Mouse (Mus musculus) G1E (cell line): ENCODE measurements at regions not wholly inside any gene's neighbourhood (a gene's known extent, or its start where the extent isn't known, plus 50 kb on each side); places are given as distances from the start of the nearest gene placed in this dataset.

Source experiments
- ATAC-seq: 2 replicates; pipeline ENCODE4 v1.8.0; 2016; ENCODE audit warnings: mild to moderate bottlenecking; ENCODE audit not compliant: insufficient number of reproducible peaks, poor library complexity, low FRiP score, severe bottlenecking; ENCODE audit errors: extremely low read depth
- DNase-seq: peaks from one replicate; pipeline ENCODE4 v3.0.0; 2012; ENCODE audit warnings: low spot score
- H3K27me3 ChIP-seq: 2 replicates; pipeline ENCODE4 v1.6.1; 2012; ENCODE audit warnings: mild to moderate bottlenecking, low read length, inconsistent platforms; ENCODE audit not compliant: insufficient read depth
- H3K36me3 ChIP-seq: replicated peaks from 2 replicates; pipeline ENCODE3; 2012; ENCODE audit warnings: mild to moderate bottlenecking, inconsistent platforms
- H3K4me1 ChIP-seq: 2 replicates; pipeline ENCODE4 v1.6.1; 2012; ENCODE audit warnings: low read depth, low read length, inconsistent platforms, mixed read lengths; ENCODE audit not compliant: insufficient read depth
- H3K4me3 ChIP-seq: 2 replicates; pipeline ENCODE4 v1.5.1; 2012; ENCODE audit warnings: low read depth, mild to moderate bottlenecking, inconsistent platforms, low read length, moderate library complexity, mixed read lengths
- H3K9me3 ChIP-seq: replicated peaks from 2 replicates; pipeline ENCODE4 v1.6.1; 2012; ENCODE audit warnings: inconsistent platforms
- CTCF ChIP-seq: IDR thresholded peaks from 2 replicates; pipeline ENCODE4 v1.5.1; 2012; ENCODE audit warnings: low read depth, low read length, inconsistent platforms, mixed read lengths
- GATA1 ChIP-seq: IDR thresholded peaks from 2 replicates; pipeline ENCODE4 v1.6.1; 2012; ENCODE audit warnings: borderline replicate concordance, low read length, inconsistent platforms, mixed read lengths
- GATA2 ChIP-seq: IDR thresholded peaks from 2 replicates; pipeline ENCODE4 v1.6.1; 2012; ENCODE audit warnings: low read depth, low read length, inconsistent platforms, borderline replicate concordance
- POLR2AphosphoS5 ChIP-seq: IDR thresholded peaks from 2 replicates; pipeline ENCODE4 v1.6.1; 2012; ENCODE audit warnings: low read depth, low read length, inconsistent platforms; ENCODE audit not compliant: insufficient replicate concordance
- TAL1 ChIP-seq: conservative IDR thresholded peaks from 2 replicates; pipeline ENCODE4 v1.6.1; 2012; ENCODE audit warnings: low read depth, low read length, inconsistent platforms, mixed read lengths

DNA sequence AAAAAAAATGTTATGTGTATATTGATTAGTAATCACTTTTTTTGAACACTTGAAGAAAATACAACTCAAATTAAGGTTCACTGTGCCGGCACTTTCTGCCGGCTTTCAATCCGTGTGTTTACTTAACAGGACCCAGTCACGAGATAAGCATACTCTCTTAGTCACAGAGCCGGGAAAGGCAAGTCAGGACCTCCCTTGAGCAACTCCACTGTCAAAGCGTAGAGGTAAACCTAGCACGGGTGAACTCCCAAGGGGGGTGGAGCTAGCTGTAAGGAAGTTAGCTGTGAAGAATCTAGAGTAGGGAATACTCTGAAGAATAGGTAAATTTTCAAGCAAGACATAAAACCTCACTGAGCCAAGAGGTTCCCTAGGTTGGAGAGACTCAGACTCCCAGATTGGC is 164.0 kb upstream of the Lnx1 start:
- Histone ChIP-seq H3K4me3 (no peak overlapping the region), H3K27me3 (peaks cover 41% of the 10 kb centered on the region), H3K36me3 (no peaks in the 10 kb centered on the region), H3K9me3 (no peaks in the 10 kb centered on the region), H3K4me1 (peaks cover 10% of the 10 kb centered on the region)
- no peak for DNase-seq
- no peak for ATAC-seq
- TF ChIP-seq GATA1 = no peak
- TF ChIP-seq TAL1 = no peak
- no peak for TF ChIP-seq CTCF
- no peak for TF ChIP-seq POLR2AphosphoS5
- TF ChIP-seq GATA2 = no peak

GRCm38 (mm10) chr5:74865446-74865845 is 162.7 kb upstream of the Lnx1 start:
- no peak overlapping the region for H3K4me3 ChIP-seq
- DNase-seq (no peak), ATAC-seq (no peak)
- no peaks in the 10 kb centered on the region for H3K9me3 ChIP-seq
- H3K27me3 ChIP-seq = peaks cover 37% of the 10 kb centered on the region
- 0 out of 2 replicates have a peak, but pooled peaks cover 4% of the 10 kb centered on the region for H3K4me1 ChIP-seq
- H3K36me3 ChIP-seq = no peaks in the 10 kb centered on the region
- TF ChIP-seq POLR2AphosphoS5 (no peak), CTCF (no peak), TAL1 (no peak), GATA2 (no peak), GATA1 (no peak)

- Histone ChIP-seq H3K4me3 (no peak overlapping the region), H3K9me3 (no peaks in the 10 kb centered on the region), H3K36me3 (no peaks in the 10 kb centered on the region), H3K27me3 (peaks cover 39% of the 10 kb centered on the region), H3K4me1 (0 out of 2 replicates have a peak, but pooled peaks cover 4% of the 10 kb centered on the region)
- ATAC-seq (no peak), DNase-seq (no peak)
- TF ChIP-seq GATA2 (no peak), CTCF (no peak), GATA1 (no peak), POLR2AphosphoS5 (no peak), TAL1 (no peak)
Observed at GRCm38 (mm10) chr5:74864540-74865157, 161.9 kb upstream of the Lnx1 start.

- DNase-seq (no peak), ATAC-seq (no peak)
- Histone ChIP-seq H3K36me3 (no peaks in the 10 kb centered on the region), H3K4me3 (no peak overlapping the region), H3K4me1 (no peaks in the 10 kb centered on the region), H3K9me3 (no peaks in the 10 kb centered on the region), H3K27me3 (peaks cover 36% of the 10 kb centered on the region)
- no peak for TF ChIP-seq GATA2
- no peak for TF ChIP-seq CTCF
- TF ChIP-seq GATA1 = no peak
- no peak for TF ChIP-seq TAL1
- no peak for TF ChIP-seq POLR2AphosphoS5
Observed at GRCm38 (mm10) chr5:74861297-74861696, 158.6 kb upstream of the Lnx1 start.

- H3K9me3 ChIP-seq = no peaks in the 10 kb centered on the region
- DNase-seq (no peak), ATAC-seq (no peak)
- no peak overlapping the region for H3K4me3 ChIP-seq
- H3K4me1 ChIP-seq = no peaks in the 10 kb centered on the region
- TF ChIP-seq CTCF = no peak
- no peak for TF ChIP-seq GATA1
- no peak for TF ChIP-seq POLR2AphosphoS5
- no peak for TF ChIP-seq TAL1
- TF ChIP-seq GATA2 = no peak
- H3K27me3 ChIP-seq = peaks cover 23% of the 10 kb centered on the region
- no peaks in the 10 kb centered on the region for H3K36me3 ChIP-seq
Observed at GRCm38 (mm10) chr5:74857861-74858260, 155.1 kb upstream of the Lnx1 start.

DNA sequence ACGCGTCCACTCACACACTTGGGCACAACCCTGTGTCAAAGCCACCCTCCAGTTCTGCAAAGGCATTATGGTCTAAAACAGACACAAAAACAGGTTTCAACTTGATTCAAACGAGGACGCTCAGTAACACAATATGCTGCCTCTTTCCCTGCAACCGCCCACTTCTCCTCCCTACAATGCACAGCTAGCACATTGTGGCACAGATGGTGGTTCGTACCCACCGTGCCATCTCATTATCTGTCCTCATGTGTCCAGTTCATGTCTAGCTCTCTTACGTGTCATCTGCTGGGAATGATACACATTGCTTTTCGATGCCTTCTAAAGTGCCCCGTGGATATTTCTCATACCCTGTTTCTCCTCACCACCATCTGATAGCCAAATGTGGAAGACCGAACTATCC is 154.4 kb upstream of the Lnx1 start:
- no peak for TF ChIP-seq CTCF
- no peak for TF ChIP-seq GATA2
- TF ChIP-seq TAL1 = no peak
- no peak for TF ChIP-seq GATA1
- no peak for TF ChIP-seq POLR2AphosphoS5
- H3K9me3 ChIP-seq = no peaks in the 10 kb centered on the region
- H3K4me3 ChIP-seq = no peak overlapping the region
- H3K36me3 ChIP-seq = no peaks in the 10 kb centered on the region
- H3K4me1 ChIP-seq = no peaks in the 10 kb centered on the region
- peaks cover 18% of the 10 kb centered on the region for H3K27me3 ChIP-seq
- DNase-seq = no peak
- no peak for ATAC-seq
